Mouse (Mus musculus) hindbrain, embryonic 13.5 days (tissue): Measurements from ENCODE around the gene Napepld. TPM values are rescaled to one million over a fixed set of nuclear protein-coding genes. Genes with fewer than 3 reads are reported as not detected.
A peak's percentile ranks its signal among the peaks of the same experiment; 100 is the strongest.

ENCODE experiments used
- ATAC-seq: fragments of 200-750 bp; cut with Nextera tagmentation; 2 replicates; pipeline ENCODE4 v1.8.0; 2017; ENCODE audit warnings: moderate TSS enrichment; ENCODE audit not compliant: low FRiP score
- H3K27ac ChIP-seq: fragments of 300-500 bp; sonication (generic); 2 replicates; pipeline ENCODE4 v1.5.1; 2015; ENCODE audit warnings: inconsistent platforms, mild to moderate bottlenecking, moderate library complexity
- H3K27me3 ChIP-seq: fragments of 300-500 bp; sonication (generic); 2 replicates; pipeline ENCODE4 v1.6.1; 2015; ENCODE audit warnings: mild to moderate bottlenecking, inconsistent platforms
- H3K36me3 ChIP-seq: fragments of 300-500 bp; sonication (generic); 2 replicates; pipeline ENCODE4 v1.6.1; 2015; ENCODE audit warnings: mild to moderate bottlenecking, inconsistent platforms
- H3K4me1 ChIP-seq: fragments of 300-500 bp; sonication (generic); replicated peaks from 2 replicates; pipeline ENCODE4 v1.6.1; 2015; ENCODE audit warnings: inconsistent platforms
- H3K4me2 ChIP-seq: fragments of 300-500 bp; sonication (generic); 2 replicates; pipeline ENCODE4 v1.6.1; 2015; ENCODE audit warnings: inconsistent platforms, mild to moderate bottlenecking, moderate library complexity
- H3K4me3 ChIP-seq: fragments of 300-500 bp; sonication (generic); 2 replicates; pipeline ENCODE4 v1.5.1; 2015; ENCODE audit warnings: mild to moderate bottlenecking, inconsistent platforms
- H3K9ac ChIP-seq: fragments of 300-500 bp; sonication (generic); 2 replicates; pipeline ENCODE4 v1.6.1; 2015; ENCODE audit warnings: mild to moderate bottlenecking, inconsistent platforms
- H3K9me3 ChIP-seq: fragments of 300-500 bp; sonication (generic); 2 replicates; pipeline ENCODE4 v1.6.1; 2016; ENCODE audit warnings: inconsistent platforms
- WGBS: fragments of 180-500 bp; shearing (Covaris S2); methylation state at CpG from one replicate; pipeline ENCODE4 v1.1.7; 2015; 5-methylcytosine and 5-hydroxymethylcytosine counted together
- polyA plus RNA-seq: library from polyadenylated mRNA; unstranded; fragments of >200 nt; fragmentation: Nextera tagmentation; extraction: Ambion mirVana; gene quantifications from 2 replicates; pipeline ENCODE4 v1.2.1, GENCODE M21; 2015

The Napepld gene
- polyA plus RNA-seq, 1 experiment from 2014 or later = 2.1 TPM

- Histone ChIP-seq H3K9ac (no peak overlapping the region), H3K27me3 (no peaks in the 10 kb centered on the region), H3K9me3 (no peaks in the 10 kb centered on the region), H3K4me1 (0 out of 2 replicates have a peak, but pooled peaks cover 3% of the 10 kb centered on the region), H3K4me2 (no peak overlapping the region), H3K4me3 (no peak overlapping the region), H3K27ac (no peak overlapping the region), H3K36me3 (peaks cover 72% of the 10 kb centered on the region)
- WGBS = 53% methylated on average over 11 of the region's 11 CpGs
- peak; percentile 62; the same call in 1 of the 2 replicates for ATAC-seq
Observed at GRCm38 (mm10) chr5:21658623-21659395, 42.4 kb downstream of the Napepld start.

DNA sequence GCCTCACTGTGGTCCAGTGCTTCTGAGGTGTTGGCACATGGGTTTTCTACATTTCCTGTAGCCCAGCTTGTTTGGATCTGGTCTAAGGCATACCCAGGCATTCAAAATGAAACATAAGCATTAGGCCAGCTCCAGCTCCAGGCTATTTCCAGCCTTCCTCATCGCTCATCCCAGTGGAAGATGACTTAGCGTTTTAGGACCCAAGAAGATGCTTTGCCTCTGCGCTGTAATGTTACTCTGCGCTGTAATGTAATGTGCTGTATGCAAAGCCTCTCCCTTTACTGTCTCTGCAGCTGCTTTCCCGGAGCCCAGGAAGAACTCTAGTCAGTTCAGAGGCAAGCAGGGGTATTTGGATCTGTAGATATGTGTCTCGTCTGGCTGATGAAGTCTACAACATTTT lies 43.2 kb downstream of the Napepld start:
- Histone ChIP-seq H3K36me3 (peaks cover 72% of the 10 kb centered on the region), H3K9ac (no peak overlapping the region), H3K27me3 (no peaks in the 10 kb centered on the region), H3K4me1 (0 out of 2 replicates have a peak, but pooled peaks cover 3% of the 10 kb centered on the region), H3K27ac (no peak overlapping the region), H3K9me3 (no peaks in the 10 kb centered on the region), H3K4me2 (no peak overlapping the region), H3K4me3 (no peak overlapping the region)
- 82% methylated on average over 6 of the region's 6 CpGs for WGBS
- ATAC-seq = no peak

DNA sequence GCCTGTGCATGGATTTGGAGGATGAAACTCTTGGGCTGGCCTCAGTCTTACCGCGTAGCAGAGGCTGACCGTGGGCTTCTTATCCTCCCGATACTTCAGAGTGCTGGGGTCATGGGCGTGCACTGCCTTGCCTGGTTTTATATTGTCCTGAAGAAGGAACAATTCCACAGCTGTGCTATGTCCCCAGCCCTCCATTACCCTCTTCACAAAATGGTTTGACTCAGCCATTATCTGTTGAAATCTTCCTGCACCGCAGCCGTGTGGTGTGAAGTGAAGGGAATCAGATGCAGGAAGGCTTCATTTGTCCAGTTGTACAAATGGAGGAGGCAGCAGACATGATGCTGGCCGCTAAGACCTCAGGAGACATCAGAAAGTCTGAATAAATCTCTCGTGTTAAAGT lies 44.3 kb downstream of the Napepld start:
- Histone ChIP-seq H3K4me1 (0 out of 2 replicates have a peak, but pooled peaks cover 3% of the 10 kb centered on the region), H3K4me2 (no peak overlapping the region), H3K27me3 (no peaks in the 10 kb centered on the region), H3K9me3 (no peaks in the 10 kb centered on the region), H3K27ac (no peak overlapping the region), H3K4me3 (no peak overlapping the region), H3K36me3 (peaks cover 75% of the 10 kb centered on the region), H3K9ac (no peak overlapping the region)
- 89% methylated on average over 9 of the region's 9 CpGs for WGBS
- ATAC-seq = no peak

DNA sequence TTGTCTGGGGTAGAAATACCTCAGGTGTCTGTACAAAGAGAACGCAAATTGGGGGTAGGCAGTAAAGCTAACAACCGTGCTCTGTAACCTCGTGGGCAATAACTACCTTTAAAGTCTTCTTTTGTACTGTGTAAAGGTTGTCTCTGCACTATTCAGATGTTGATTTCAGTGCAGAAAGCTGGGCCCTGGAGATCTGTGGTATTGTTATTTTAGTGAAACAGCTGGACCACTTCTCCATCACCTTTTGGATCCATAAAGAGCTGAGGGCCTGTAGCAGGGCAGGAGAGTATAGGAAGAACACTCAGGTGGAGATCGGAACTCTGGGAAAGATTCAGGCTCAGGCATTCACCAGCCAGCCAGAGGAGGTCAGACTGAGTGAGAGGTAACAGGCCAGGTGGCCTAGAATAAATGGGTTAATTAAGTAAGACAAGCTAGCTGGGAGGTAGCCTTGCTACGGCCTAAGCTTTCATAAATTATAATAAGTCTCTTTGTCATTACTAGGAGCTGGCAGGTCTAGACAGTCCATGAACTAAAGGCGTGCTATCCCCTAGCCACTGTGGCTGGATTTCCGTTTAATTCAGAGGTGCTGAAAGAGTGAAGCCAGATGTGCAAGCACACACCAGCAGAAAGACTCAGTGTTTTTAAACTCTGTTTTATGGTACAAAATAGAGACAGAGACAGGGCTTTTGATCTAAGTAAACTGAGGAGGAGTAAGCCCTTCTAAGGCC lies 49.1 kb downstream of the Napepld start:
- H3K4me3 ChIP-seq = no peak overlapping the region
- no peak for ATAC-seq
- H3K4me1 ChIP-seq = peaks cover 10% of the 10 kb centered on the region
- H3K36me3 ChIP-seq = peaks cover 66% of the 10 kb centered on the region
- no peak overlapping the region for H3K4me2 ChIP-seq
- no peaks in the 10 kb centered on the region for H3K9me3 ChIP-seq
- no peak overlapping the region for H3K9ac ChIP-seq
- 88% methylated on average over 7 of the region's 7 CpGs for WGBS
- no peaks in the 10 kb centered on the region for H3K27me3 ChIP-seq
- no peak overlapping the region for H3K27ac ChIP-seq

DNA sequence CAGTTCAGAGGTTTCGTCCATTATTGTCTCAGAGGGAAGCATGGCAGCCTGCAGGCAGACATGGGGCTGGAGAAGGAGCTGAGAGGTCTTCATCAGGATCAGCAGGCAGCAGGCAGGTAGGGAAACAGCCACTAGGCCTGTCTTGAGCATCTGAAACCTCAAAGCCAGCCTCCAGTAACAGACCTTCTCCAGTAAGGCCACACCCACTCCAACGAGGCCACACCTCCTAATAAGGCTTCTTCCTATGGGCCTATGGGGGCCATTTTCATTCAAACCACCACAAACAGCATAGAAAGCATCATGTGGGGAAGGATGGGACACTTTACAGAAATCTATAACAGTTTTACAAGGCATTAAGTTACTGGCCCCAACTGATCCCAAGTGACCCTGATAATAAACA lies 50.5 kb downstream of the Napepld start:
- Histone ChIP-seq H3K4me3 (no peak overlapping the region), H3K9ac (no peak overlapping the region), H3K36me3 (peaks cover 62% of the 10 kb centered on the region), H3K27me3 (no peaks in the 10 kb centered on the region), H3K9me3 (no peaks in the 10 kb centered on the region), H3K4me1 (peaks cover 16% of the 10 kb centered on the region), H3K4me2 (no peak overlapping the region), H3K27ac (no peak overlapping the region)
- 89% methylated on average over 2 of the region's 2 CpGs for WGBS
- ATAC-seq = no peak

DNA sequence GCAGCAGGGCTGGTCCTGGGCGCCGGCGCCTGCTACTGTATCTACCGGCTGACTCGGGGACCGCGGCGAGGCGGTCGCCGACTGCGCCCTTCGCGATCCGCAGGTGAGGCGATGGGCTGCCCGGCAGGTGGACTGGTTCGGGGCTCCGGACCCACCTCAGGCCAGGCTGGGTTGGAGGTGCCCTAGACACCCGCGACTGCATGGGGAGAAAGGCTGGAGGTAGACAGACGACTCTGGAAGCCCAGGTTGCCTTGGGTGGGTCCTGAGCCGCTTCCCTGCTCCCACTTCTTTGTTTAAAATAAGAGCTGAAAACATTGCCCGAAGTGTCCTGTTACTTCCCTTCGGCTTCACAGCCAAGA lies 55.1 kb downstream of the Napepld start:
- peak overlapping the region; percentile 86 for H3K4me2 ChIP-seq
- H3K9me3 ChIP-seq = no peaks in the 10 kb centered on the region
- H3K4me3 ChIP-seq = peak overlapping the region; percentile 87
- peaks cover 23% of the 10 kb centered on the region for H3K4me1 ChIP-seq
- WGBS = under 1% methylated on average over 25 of the region's 25 CpGs
- H3K27ac ChIP-seq = peak overlapping the region; percentile 96
- peaks cover 31% of the 10 kb centered on the region for H3K36me3 ChIP-seq
- peak overlapping the region; percentile 97 for H3K9ac ChIP-seq
- no peak for ATAC-seq
- 0 out of 2 replicates have a peak, but pooled peaks cover 3% of the 10 kb centered on the region for H3K27me3 ChIP-seq

GRCm38 (mm10) chr5:21645439-21646132 lies 55.6 kb downstream of the Napepld start, which contains the start of the genes Fbxl13 and Armc10:
Gene Fbxl13 (minus strand): TSS chr5:21645634.
Gene Armc10 (plus strand): TSS chr5:21645813.
- peaks cover 26% of the 10 kb centered on the region for H3K36me3 ChIP-seq
- peak; percentile 96 for ATAC-seq
- 2% methylated on average over 37 of the region's 40 CpGs for WGBS
- peak within 1 kb of the TSS; percentile 86 for H3K4me2 ChIP-seq
- H3K4me3 ChIP-seq = peak within 1 kb of the TSS; percentile 87
- peaks cover 23% of the 10 kb centered on the region for H3K4me1 ChIP-seq
- peak within 1 kb of the TSS; percentile 97 for H3K9ac ChIP-seq
- no peaks in the 10 kb centered on the region for H3K9me3 ChIP-seq
- H3K27me3 ChIP-seq = 0 out of 2 replicates have a peak, but pooled peaks cover 3% of the 10 kb centered on the region
- peak within 1 kb of the TSS; percentile 96 for H3K27ac ChIP-seq

GRCm38 (mm10) chr5:21644891-21645438 lies 56.2 kb downstream of the Napepld start:
- no peak; the same call in 1 of the 2 replicates for ATAC-seq
- Histone ChIP-seq H3K4me2 (peak overlapping the region; percentile 86), H3K9me3 (no peaks in the 10 kb centered on the region), H3K27ac (peak overlapping the region; percentile 83), H3K36me3 (peaks cover 20% of the 10 kb centered on the region), H3K4me1 (peaks cover 23% of the 10 kb centered on the region), H3K9ac (peak overlapping the region; percentile 58), H3K4me3 (peak overlapping the region; percentile 87), H3K27me3 (0 out of 2 replicates have a peak, but pooled peaks cover 3% of the 10 kb centered on the region)
- WGBS = 14% methylated on average over 14 of the region's 14 CpGs

- Histone ChIP-seq H3K9me3 (no peaks in the 10 kb centered on the region), H3K4me1 (peaks cover 23% of the 10 kb centered on the region), H3K36me3 (peaks cover 6% of the 10 kb centered on the region), H3K27me3 (0 out of 2 replicates have a peak, but pooled peaks cover 3% of the 10 kb centered on the region), H3K4me3 (no peak overlapping the region), H3K27ac (no peak overlapping the region), H3K9ac (no peak overlapping the region), H3K4me2 (no peak overlapping the region)
- 50% methylated on average over 1 of the region's 1 CpGs for WGBS
- no peak for ATAC-seq
Observed at GRCm38 (mm10) chr5:21643606-21644005, 57.6 kb downstream of the Napepld start.

DNA sequence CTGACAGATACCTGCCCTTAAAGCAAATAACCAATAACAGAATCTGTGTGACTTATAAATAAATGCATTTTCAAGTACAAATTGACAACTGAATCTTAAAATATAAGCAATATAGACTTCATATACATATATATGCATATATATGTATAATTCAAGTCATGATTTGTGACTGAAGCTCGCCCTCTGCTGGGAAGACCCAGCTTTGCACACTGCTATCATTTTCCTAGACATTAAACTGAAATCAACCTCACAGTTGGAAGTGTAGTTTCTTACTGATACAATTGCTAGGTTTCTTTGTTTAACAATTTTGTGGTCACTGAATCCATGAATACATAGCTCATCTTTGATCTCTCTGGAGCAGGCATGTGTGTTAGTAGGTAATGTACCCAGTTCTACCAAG lies 60.2 kb downstream of the Napepld start:
- no peak overlapping the region for H3K9ac ChIP-seq
- H3K9me3 ChIP-seq = no peaks in the 10 kb centered on the region
- H3K4me3 ChIP-seq = no peak overlapping the region
- H3K4me2 ChIP-seq = no peak overlapping the region
- 3% methylated on average over 1 of the region's 1 CpGs for WGBS
- H3K27me3 ChIP-seq = 0 out of 2 replicates have a peak, but pooled peaks cover 3% of the 10 kb centered on the region
- no peak overlapping the region for H3K27ac ChIP-seq
- no peak for ATAC-seq
- H3K4me1 ChIP-seq = peaks cover 7% of the 10 kb centered on the region
- no peaks in the 10 kb centered on the region for H3K36me3 ChIP-seq

DNA sequence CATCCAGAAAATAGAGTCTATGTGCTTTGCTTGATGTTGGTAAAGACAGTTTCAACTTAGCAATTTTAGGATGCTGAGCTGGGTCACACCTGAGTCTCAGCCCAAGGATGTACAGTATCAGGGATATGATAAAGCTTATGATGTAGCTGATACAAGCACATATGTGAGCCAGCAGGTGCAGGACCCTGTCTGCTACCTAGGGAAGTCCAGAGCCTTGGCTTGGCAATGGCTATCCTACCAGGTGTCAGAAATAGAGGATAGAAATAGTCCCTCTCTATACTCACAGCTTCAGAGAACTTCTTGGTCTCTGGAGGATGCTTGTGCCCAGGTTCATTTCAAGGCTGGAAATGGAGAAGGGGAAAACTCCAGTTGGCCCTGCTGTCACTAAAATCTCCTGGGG lies 75.3 kb downstream of the Napepld start:
- Histone ChIP-seq H3K4me2 (no peak overlapping the region), H3K9me3 (peaks cover 3% of the 10 kb centered on the region; the same call in 1 of the 2 replicates), H3K27me3 (no peaks in the 10 kb centered on the region), H3K4me3 (no peak overlapping the region), H3K4me1 (no peaks in the 10 kb centered on the region), H3K27ac (no peak overlapping the region), H3K9ac (no peak overlapping the region), H3K36me3 (no peaks in the 10 kb centered on the region)
- ATAC-seq = no peak
